Mouse (Mus musculus): ENCODE measurements at regions not wholly inside any gene's neighbourhood (a gene's known extent, or its start where the extent isn't known, plus 50 kb on each side); places are given as distances from the start of the nearest gene placed in this dataset.

GRCm38 (mm10) chr5:101497698-101498048, 167.1 kb downstream of the Nkx6-1 start:
- in situ Hi-C loops (cut with MboI, MseI): no loop called here

- in situ Hi-C loops (cut with MboI, MseI): no loop called here
Observed at GRCm38 (mm10) chr5:101496924-101497697, 167.7 kb downstream of the Nkx6-1 start.

DNA sequence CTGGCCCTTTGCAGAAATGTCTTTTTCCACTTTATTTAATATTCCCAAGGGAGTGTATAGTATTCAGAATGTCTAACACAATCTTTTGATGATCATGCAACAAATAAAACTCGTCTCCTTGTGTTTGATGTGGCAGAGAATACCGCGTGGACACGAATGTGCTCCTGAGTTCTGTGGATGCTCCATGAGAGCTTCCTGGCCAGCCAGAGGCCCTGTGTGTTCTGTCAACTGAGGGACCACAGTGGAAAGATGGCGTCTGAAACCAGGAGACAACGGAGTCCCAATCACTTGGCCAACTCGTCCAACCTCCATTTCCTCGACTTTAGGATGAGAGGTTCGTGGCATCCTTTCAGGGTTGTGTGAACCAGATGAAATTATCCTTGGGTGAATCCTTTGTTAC, 168.6 kb downstream of the Nkx6-1 start:
- in situ Hi-C loops (cut with MboI, MseI): no loop called here

DNA sequence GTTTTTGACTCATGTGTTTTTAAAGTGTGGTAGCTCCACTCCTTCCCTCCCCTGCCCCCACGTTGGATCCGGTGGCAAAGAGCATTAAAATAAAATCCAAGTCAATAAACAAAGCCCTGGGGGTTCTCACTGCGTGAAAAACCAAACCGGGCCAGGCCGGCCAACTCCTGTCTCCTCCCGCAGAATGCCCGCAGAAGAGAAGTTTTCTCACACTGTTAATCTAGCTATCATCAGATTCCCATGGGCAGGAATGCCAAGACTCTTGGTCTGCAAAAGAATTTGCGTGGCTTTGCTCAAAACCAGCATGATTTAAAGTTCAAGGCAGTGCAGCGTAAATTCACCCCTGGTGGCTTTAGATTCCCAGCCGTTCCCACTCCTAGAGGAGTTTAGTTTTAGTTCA, 219.0 kb downstream of the Nkx6-1 start:
- in situ Hi-C loops (cut with MboI, MseI): no loop called here

DNA sequence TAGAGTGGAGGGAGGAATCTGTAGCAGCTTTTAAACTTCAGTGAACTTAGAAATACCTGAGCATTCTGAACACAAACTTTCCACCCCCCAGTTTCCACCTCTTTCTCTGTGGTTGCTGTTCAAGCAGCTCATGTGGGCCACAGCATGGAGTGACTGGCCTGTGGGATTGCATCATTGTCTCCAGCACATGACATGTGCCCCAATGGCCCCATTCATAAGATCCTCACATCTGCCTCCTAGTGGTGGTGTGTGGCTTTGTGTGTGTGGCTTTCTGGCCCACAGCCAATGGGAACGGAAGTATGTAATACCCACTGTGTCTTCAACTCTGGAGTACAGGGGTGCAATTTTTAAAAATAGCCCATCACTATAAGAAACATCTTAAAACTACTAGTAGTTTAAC, 223.0 kb downstream of the Nkx6-1 start:
- in situ Hi-C loops (cut with MboI, MseI): no loop called here

DNA sequence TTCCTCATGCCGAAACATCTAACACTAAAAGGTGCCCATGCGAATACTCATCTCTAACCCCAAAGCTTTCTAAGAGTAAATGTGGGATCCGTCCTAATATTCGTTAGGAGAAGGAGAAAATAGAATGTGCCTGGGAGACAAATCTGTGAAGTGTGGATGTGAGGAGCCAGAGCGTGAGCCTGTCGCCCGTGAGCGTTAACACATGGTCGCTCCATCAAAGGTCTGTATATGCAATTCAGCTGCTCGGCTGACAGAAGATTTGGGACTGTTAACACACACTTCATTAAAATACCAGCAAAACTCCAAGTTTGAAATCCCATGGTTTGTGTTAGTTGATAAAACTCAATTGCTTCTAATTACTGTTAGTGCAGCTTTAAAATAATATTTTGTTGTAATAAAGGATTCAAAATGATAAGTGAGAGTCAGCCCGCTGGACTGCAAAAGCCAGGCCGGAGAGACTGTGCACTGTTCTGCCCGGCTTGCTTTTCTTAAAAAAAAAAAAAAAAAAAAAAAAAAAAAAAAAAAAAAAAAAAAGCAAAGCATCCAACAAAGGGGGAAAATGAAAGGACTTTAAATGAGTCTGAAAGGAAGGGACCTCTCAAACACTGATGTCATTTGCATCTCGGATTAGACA, 227.0 kb downstream of the Nkx6-1 start:
- in situ Hi-C loops (cut with MboI, MseI): no loop called here

GRCm38 (mm10) chr5:101426067-101426771, 238.6 kb downstream of the Nkx6-1 start:
- in situ Hi-C loops (cut with MboI, MseI): no loop called here

DNA sequence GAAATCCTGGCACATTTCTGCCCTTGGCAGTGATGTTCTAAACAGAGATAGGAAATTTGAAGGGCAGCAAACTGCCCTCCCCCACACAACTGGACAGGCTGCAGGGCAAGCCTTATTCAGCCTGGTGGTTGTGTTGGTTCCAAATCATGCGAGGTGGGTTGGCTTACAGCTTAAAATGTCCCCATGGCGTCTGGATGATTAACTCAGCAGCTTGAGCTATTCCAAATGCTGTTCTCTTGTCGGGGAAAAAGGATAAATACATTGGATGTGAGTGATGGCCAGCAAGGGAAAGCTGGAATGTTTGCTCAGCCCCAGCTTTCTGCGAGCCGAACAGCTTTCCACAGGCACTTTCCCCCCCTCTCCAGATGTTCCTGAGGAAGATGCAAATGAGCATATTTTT, 280.5 kb downstream of the Nkx6-1 start:
- in situ Hi-C loops (cut with MboI, MseI): no loop called here

- in situ Hi-C loops (cut with MboI, MseI): no loop called here
Observed at GRCm38 (mm10) chr5:101381361-101381760, 283.4 kb downstream of the Nkx6-1 start.

GRCm38 (mm10) chr5:101376657-101377056, 288.1 kb downstream of the Nkx6-1 start:
- in situ Hi-C loops (cut with MboI, MseI): no loop called here

DNA sequence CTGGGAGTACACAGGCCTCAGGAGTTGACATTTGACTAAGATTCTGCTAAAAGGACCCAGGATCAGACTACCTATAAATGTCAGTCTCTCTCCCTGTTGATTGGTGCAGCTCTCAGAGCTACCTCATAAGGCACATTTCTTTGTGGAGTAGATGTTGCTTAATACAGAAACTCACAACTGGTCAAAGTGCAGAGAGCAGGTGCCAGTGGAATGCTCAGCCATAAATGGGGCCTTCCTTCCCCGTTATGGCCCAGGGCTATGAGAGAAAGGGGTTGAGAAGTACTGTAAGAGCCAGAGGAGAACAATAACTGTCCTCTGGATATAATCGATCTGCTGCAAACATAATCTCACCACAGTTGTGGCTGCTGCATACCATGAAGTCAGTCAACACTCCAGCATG, 290.7 kb downstream of the Nkx6-1 start:
- in situ Hi-C loops (cut with MboI, MseI): no loop called here

DNA sequence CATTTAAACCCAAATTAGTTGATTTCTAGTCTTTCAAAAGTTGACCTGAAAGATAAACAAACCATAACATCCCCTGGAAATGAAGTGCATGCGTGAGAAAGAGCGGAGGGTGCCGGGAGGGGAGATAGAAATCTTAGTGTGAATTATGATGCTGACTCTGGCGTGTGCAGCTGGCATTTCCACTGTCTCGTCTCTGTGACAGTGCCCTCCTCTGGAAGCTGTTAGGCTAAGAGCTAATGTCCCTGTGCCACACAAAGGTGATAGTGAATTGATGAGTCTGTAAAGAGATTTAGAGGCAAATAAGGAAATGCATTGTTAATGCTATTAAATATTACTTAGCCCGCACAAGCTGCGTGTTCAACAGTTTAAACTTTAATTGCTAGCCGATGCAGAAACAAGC, 292.6 kb downstream of the Nkx6-1 start:
- in situ Hi-C loops (cut with MboI, MseI): no loop called here

GRCm38 (mm10) chr5:101365364-101365763, 299.4 kb downstream of the Nkx6-1 start:
- in situ Hi-C loops (cut with MboI, MseI): no loop called here

DNA sequence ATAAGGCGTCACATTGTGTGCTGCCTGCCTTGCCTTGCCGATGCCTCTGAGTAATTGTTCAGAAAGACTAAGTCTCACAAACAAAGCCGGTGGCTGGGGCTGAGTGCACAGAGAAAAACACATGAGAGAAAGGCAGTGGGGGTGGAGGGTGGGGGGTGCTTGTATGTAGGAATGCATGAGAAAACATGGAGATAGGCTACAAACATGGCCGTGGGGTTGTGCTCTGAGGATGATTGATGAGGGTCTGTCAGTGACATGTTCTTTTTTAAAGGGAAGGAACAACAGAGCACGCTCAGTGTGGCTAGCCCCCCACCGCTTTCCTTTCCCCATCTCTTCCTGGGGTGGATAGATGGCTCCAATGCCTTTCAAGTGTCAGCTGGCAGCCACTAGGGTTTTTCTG, 304.8 kb downstream of the Nkx6-1 start:
- in situ Hi-C loops (cut with MboI, MseI): no loop called here

DNA sequence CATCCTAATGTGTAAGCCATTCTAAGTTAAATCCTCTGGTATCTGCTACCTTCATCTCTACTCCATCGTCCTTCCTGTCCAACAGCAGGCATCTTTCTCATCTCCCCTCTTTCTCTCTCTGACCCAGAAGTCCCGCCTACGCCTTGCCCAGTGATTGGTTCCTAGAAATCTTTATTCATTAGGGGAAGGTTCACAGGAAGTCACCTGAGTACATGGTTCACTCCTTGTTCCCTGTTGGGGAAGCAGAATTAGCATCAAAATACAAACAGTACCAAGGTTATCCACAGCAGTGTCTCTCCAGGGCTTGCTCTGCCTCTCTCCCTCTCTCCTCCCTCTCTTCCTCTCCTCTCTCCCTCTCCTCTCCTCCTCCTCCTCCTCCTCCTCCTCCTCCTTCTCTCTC, 319.4 kb downstream of the Nkx6-1 start:
- in situ Hi-C loops (cut with MboI, MseI): no loop called here

DNA sequence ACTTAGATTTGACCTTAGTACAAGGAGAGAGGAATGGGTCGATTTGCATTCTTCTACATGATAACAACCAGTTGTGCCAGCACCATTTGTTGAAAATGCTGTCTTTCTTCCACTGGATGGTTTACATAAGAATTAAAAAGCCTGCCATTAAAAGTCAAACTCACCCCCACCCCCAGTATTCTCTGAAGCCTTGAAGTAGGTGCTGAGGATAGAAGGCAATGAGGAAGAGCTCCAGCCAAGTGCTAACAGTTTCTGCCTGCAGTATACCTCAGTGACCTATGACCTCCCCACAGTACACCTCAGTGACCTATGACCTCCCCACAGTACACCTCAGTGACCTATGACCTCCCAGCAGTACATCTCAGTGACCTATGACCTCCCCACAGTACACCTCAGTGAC, 328.4 kb downstream of the Nkx6-1 start:
- in situ Hi-C loops (cut with MboI, MseI): loop anchor here (10.0 kb wide), 1 partner anchor 1828 kb away; no protein-coding TSS in a partner anchor

GRCm38 (mm10) chr5:101331825-101332224, 333.0 kb downstream of the Nkx6-1 start:
- in situ Hi-C loops (cut with MboI, MseI): loop anchor here (10.0 kb wide), 1 partner anchor 1833 kb away; no protein-coding TSS in a partner anchor

GRCm38 (mm10) chr5:101326122-101326521, 338.7 kb downstream of the Nkx6-1 start:
- in situ Hi-C loops (cut with MboI, MseI): no loop called here

DNA sequence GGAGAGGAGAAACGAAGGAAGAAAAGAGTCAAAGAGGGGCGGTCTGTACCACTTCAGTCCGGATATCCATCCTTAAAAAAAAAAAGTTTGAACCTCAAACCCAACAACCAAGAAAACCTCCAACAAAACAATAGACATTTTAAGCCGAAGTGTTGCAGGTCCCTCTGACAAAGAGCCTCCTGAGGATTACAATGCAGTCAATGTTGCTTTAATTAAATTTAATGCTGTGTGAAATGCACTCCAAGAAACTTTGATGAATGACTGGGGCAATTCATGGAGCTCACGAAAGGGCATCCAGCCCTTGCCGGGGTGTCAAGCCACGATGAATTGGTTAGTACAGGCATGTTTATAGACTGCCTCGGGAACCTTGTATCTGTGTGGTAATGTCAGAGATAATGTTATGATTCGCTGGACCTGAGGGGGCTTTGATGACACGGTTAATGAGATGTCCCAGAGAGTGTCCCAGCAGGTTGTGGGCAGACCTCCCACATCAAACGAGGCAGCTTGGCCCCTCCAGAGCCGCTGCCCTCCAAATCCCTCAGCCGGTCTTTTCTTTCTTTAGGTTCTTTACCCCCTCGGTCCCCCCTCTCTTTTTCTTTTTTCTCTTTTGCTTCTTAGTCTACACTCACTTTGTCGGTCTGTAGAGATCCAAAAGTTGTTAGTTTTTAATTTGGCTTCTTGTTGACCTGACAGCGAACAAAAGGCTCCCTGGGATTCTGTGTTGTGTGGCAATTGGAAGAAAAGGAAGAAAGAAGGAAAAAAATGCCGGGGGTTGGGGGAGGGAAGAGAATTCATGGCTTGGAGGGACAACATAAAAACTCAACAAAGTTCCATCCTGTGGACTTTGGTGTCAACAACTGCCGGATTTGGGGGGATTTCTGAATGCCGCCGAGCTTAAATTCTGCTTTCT, 341.5 kb downstream of the Nkx6-1 start:
- in situ Hi-C loops (cut with MboI, MseI): no loop called here

GRCm38 (mm10) chr5:101299986-101300385, 364.8 kb downstream of the Nkx6-1 start:
- in situ Hi-C loops (cut with MboI, MseI): no loop called here

DNA sequence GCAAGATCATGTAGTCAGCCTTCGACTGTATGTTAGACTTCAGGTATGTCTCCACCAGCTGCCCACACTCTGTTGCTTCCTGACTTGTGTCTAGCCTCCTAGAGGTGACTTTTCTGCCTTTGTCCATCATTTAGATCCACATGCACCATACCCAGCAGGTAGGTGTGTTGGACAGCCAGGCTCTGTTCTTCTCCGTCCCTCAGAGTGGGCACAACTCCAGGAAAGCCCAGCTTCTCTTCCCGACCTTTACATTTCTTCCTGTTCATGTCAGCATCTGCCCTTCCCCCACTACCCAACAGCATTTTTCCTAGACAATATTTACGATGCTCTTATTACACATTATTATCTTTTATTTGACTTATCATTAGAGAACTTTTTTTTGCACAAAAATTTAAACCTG, 366.4 kb downstream of the Nkx6-1 start:
- in situ Hi-C loops (cut with MboI, MseI): no loop called here
